Mouse (Mus musculus) sigmoid colon, adult 10 weeks (tissue): ENCODE measurements around the gene Adipor1. TPM values are rescaled to one million over a fixed set of nuclear protein-coding genes. Genes with fewer than 3 reads are reported as not detected.

Source experiments
- polyA plus RNA-seq: library from polyadenylated mRNA; stranded (reverse); fragments of 350-450 nt; fragmentation: Illumina TruSeq; extraction: RNeasy Lipid Tissue Mini Kit (QIAGEN cat#74804); gene quantifications from one replicate; pipeline ENCODE4 v1.2.3, GENCODE M21; 2014; ENCODE audit warnings: low read depth, low replicate concordance

The Adipor1 gene
- polyA plus RNA-seq: 74.6 TPM

GRCm38 (mm10) chr1:134415168-134415831 is at the start of gene Adipor1:
TSS of gene Adipor1 (plus strand) at chr1:134415378.

GRCm38 (mm10) chr1:134385666-134386065 is 29.5 kb upstream of the Adipor1 start, which contains the start of gene 4933406M09Rik:
TSS of gene 4933406M09Rik (plus strand) at chr1:134385940.

GRCm38 (mm10) chr1:134405509-134406413 is 9.4 kb upstream of the Adipor1 start, which contains the start of gene Cyb5r1:
TSS of gene Cyb5r1 (plus strand) at chr1:134405559.

GRCm38 (mm10) chr1:134454904-134455824 is 40.0 kb downstream of the Adipor1 start, which contains the start of gene Klhl12:
TSS of gene Klhl12 (plus strand) at chr1:134455531.

Other genes with a start within 250 kb of the Adipor1 start
- not detected for gene Chil1, start 233.2 kb upstream of the Adipor1 start, polyA plus RNA-seq
- gene Mybph, start 221.9 kb upstream of the Adipor1 start, polyA plus RNA-seq: not detected
- 0.88 TPM for gene Adora1, start 179.9 kb upstream of the Adipor1 start, polyA plus RNA-seq
- gene Myog, start 125.4 kb upstream of the Adipor1 start, polyA plus RNA-seq: not detected
- 0.79 TPM for gene Ppfia4, start 82.5 kb upstream of the Adipor1 start, polyA plus RNA-seq
- 184 TPM for gene Tmem183a, start 53.4 kb upstream of the Adipor1 start, polyA plus RNA-seq
- not detected for gene 4933406M09Rik, start 29.4 kb upstream of the Adipor1 start, polyA plus RNA-seq
- gene Cyb5r1, start 9.8 kb upstream of the Adipor1 start, polyA plus RNA-seq: 8.3 TPM
- gene Klhl12, start 40.2 kb downstream of the Adipor1 start, polyA plus RNA-seq: 25.7 TPM
- 37.3 TPM for gene Rabif, start 79.3 kb downstream of the Adipor1 start, polyA plus RNA-seq
- not detected for gene Mgat4e, start 134.3 kb downstream of the Adipor1 start, polyA plus RNA-seq
- gene Kdm5b, start 144.8 kb downstream of the Adipor1 start, polyA plus RNA-seq: 20.2 TPM
- 0.47 TPM for gene Syt2, start 231.3 kb downstream of the Adipor1 start, polyA plus RNA-seq